Mouse (Mus musculus): ENCODE measurements at regions not wholly inside any gene's neighbourhood (a gene's known extent, or its start where the extent isn't known, plus 50 kb on each side); places are given as distances from the start of the nearest gene placed in this dataset.

DNA sequence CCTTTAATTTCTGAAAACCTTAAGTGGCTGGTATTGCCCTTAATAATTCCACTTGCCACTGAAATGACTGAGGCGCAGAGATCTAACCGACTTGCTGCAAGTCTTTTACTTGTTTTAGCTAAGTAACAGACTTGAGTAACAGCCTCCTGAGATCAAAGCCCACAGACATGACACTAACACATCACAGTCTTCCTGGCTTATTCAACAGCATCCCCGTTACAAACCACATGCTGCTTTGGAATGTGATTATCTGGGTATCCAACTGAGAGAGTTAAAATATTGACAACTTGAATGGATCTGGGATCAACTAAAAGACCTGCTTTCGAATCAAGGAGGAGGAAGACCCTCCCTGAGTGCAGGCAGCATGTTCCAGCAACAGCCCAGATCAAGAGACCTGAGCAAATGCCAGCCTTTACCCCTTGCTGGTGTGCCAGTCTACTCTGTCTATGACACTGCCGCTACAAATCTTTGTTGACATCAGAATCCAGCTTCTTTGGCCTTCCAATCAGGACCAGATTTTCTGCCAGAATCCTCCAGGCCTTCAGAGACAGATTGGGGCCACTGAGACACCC is 258.7 kb upstream of the Fermt1 start:
- intact Hi-C loops (cut with DNase I; ENCODE audit: low total_unique reads): no loop called here
- no peak for DNase-seq

DNA sequence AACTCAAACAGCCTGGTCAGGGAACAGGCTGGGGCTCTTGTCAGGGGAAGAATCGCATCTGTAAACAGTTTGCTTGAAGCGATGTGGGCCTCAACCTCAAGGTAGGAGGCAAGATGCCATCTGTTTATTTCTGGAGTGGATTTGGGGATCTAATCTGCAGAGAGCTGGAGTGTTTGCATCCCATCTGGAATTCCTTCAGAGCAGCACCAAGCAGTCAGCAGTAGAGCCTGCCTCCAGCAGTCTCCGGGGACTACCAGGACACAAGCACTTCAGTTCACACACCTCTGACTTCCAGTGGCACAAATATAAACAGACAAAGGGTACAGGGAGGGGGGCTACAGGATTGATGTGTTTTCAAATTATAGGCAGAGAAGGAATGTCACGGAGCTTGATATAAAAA is 262.8 kb upstream of the Fermt1 start:
- no peak for DNase-seq
- intact Hi-C loops (cut with DNase I; ENCODE audit: low total_unique reads): no loop called here

DNA sequence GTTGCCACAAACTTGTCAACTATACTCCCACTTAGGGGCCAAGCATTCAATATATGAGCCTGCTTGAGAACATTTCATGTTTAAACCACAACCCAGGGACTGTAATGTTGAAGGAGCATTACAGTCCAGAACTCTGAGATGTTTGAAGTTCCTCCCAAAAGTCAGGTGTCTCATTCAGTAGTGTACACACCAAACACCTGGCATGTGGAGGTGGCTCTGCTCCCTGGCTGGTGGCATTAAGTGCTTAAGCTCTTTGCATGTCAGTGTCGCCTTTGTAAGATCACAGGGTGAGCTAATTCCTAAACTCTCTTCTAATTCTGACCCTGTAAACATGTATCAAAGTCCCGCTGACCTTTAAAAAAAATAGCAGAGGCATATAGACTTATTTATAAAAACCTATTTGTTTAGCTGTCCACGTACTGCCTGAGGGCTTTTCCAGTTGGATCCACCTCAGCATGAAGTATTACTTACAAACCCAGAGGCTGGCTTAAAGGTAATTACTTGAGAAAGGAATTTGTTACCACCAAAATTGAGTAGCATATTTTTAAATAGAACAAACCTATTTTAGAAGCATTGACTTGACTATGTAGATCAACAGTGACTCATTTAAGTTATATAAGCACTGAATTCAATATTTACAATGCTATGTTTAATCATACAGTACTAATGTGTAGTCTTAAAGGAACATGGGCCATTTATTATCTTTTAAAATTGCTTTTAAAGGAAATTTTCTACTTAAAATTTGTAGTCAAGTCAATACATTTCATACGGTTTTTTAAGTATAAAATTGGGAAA is 276.3 kb upstream of the Fermt1 start:
- intact Hi-C loops (cut with DNase I; ENCODE audit: low total_unique reads): no loop called here
- DNase-seq: no peak

DNA sequence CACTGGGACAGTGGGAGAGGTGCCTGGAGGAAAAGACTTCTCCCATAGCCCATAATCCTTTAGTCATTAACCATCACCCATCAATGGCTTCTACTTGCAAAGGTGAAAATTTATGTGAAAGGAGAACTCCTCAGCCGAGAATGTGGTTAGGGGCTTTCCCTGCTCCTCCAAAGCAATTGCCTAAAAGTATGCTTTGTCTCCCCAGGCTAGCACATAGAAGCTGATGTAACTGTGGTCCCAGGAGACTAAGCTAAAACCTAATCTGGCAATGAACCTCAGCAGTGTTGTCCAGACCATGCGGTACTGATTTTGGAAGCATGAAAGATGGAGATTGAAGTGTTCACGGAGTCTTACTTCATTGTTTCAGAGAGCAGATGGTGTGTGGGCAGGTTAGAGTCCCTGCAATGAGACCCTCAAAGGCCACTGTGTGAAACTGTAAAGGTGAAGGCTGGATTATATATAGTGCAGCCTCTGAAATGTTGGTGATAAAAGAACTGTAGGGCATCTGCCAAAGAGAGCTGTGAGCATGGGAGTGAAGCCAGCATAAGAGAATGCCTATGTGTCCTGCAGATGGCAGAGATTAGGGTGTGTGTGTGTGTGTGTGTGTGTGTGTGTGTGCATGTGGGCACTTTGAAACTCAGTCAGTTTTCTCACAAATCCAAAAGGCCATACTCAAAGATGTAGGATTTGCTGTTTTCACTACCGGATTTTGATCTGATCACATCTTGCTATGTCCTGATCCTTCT is 289.6 kb upstream of the Fermt1 start:
- intact Hi-C loops (cut with DNase I; ENCODE audit: low total_unique reads): no loop called here
- DNase-seq: no peak

DNA sequence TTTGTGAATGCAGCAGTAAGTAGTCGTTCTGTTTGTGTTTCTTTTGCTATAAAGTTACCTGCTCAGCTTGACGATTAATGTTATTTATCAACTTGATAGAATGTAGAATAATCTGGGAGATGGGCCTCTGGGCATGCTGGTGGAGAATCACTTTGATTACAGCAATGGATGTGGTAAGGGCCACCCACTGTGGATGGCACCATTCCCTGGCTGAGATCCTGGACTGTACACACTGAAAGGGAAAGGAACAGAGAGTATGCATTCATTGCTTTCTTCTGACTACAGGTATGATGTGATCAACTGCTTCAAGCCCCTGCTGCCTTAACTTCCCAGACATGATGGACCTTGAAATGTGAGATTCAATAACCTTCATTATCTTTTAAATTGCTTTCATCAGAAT is 299.8 kb upstream of the Bmp2 start:
- DNase-seq: no peak
- intact Hi-C loops (cut with DNase I; ENCODE audit: low total_unique reads): no loop called here

DNA sequence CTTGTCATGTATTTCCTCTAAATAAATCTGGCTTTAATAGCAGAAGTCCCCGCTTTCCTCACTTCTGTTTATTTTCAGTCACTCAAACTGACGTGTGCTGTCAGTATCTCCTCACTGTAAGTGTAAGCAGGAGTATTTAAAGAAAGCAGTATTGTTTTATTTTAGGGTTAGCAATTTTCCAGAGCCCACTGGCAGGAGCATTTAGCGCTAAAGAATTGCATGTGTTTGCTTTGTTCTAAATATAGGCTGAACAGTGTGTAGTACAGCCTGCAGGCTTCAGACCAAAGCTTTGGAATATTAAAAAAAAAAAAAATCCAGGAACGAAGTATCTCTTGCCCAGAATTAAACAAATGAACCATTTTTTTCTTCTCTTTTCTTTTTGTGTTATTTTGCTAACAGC is 277.5 kb upstream of the Bmp2 start:
- intact Hi-C loops (cut with DNase I; ENCODE audit: low total_unique reads): no loop called here
- DNase-seq: no peak

DNA sequence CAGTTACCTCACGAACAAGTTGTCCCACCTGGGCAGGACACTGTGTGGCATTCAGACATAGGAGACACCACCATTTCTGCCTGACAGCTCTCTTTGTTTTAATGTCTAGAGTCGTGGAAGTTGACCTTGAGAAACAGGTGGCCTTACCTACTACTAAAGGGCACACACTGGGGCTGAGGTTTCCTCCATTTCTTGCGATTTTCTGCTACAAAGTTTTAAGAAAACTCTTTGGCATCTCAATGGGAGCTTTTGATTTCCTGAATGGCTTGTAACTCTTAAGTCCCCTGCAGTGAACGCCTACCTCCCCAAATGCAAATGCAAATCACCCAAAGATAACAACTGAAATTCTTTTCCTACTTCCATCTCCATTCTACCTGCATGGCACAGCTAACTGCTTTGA is 273.4 kb upstream of the Bmp2 start:
- intact Hi-C loops (cut with DNase I; ENCODE audit: low total_unique reads): no loop called here
- DNase-seq: no peak

DNA sequence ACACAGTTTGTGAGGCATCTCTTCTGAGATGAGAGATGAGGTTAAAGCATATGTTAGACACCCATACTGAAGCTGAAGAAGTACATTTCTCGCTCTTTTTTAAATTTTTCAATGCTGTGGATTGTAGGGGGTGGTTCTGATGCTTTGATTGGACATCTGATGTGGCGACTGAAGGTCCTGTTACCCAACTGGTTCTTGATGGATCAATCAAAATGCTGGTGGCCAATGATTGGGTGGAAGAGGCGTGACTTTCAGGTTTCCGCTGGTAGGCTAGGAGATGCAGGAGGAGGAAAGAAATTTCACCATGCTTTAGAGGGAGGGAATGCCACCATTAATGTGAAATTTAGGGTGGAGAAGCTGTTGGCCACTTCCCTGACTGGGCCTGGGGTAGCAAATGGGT is 272.7 kb upstream of the Bmp2 start:
- DNase-seq: no peak
- intact Hi-C loops (cut with DNase I; ENCODE audit: low total_unique reads): no loop called here

DNA sequence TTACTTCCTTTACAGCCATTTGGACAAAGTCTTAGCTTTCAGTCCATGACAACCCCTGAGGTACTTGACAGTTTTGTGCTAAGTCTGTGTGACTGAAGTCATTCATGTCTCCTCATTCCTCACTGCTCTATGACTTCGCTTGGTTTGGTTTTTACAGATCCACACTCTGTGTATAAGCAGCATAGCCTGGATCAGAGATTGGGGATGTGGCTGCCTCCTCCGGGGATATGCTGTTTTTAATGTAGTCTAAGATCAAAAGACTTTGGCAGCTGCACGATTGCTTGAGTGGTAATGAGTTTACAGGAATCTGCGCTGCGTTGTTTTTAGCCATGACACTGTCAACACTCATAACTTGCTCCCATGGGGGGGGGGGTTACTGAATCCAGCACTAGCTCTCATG is 269.3 kb upstream of the Bmp2 start:
- intact Hi-C loops (cut with DNase I; ENCODE audit: low total_unique reads): no loop called here
- no peak for DNase-seq

DNA sequence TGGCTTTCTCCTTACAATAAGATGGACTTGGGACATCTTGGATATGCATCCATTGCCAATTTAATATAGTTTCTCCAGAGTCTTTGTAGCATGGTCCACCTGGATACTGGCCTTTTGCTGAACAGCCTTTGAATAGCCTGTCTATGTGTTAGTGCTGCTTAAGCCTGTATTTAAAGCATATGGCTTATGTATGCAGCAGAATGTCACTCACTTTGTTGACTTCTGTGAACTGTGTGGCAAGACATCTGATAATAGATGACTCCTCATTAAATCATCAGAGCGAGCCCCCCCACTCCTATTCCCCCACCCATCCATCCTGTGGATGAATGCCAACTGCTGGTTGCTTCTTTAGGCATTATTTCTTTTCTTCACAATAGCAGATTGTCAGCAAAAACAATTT is 268.2 kb upstream of the Bmp2 start:
- no peak for DNase-seq
- intact Hi-C loops (cut with DNase I; ENCODE audit: low total_unique reads): no loop called here

DNA sequence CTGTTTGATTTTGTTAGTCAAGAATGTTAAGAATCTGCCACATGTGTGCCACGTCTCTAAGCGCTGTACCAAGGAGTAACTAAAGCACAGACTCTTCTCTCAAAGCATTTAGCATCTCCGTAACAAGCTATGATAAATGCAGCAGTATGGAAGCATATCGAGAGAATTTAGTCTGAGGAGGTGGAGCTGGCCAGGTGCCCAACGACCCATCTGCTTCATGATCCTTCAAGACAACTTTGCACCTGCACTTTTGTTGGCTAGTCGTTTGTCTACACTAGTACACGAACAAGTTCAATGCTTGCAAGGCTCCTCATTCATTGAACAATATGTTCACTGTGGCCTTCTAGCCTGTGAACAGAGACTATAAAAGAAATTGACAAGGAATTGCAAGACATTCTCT is 257.8 kb upstream of the Bmp2 start:
- DNase-seq: no peak
- intact Hi-C loops (cut with DNase I; ENCODE audit: low total_unique reads): no loop called here

DNA sequence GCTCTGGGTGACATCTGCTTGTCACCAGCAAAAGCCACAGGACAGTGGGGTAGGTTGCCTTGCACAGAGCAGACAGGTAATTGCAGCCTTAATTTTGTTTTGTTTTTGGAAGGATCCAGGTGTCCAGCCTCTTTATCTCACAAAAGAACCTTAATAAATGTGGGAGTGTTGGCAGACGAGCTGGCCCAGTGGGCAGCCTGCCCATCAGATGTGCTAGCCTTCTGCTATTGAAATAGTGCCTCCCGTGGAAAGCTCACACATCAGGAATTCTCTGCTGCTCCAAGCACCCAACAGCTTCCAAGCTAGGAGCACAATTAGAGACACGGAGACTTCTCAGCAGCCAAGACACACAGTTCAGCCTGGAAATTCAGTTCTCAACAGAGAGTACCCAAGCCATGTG is 246.0 kb upstream of the Bmp2 start:
- intact Hi-C loops (cut with DNase I; ENCODE audit: low total_unique reads): no loop called here
- DNase-seq: no peak

DNA sequence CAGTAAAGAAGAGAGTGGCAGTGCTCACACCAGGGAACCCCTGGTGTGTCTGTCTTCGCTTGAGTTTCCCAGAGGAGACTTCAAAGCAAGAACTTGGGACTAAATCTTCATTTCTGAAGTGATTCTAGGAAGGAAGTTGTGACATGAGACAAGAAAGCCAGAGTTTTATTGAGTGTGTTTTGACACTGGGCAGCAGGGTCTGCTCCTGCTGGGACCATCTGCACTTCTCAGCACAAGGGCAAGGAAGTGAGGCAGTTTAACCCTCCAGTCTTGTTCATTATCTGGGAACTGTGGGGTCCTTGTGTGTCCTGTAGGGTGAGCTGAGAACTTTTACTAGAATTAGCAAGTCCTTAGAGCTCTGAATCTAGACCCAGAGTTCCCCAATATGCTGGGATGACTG is 241.0 kb upstream of the Bmp2 start:
- no peak for DNase-seq
- intact Hi-C loops (cut with DNase I; ENCODE audit: low total_unique reads): no loop called here

DNA sequence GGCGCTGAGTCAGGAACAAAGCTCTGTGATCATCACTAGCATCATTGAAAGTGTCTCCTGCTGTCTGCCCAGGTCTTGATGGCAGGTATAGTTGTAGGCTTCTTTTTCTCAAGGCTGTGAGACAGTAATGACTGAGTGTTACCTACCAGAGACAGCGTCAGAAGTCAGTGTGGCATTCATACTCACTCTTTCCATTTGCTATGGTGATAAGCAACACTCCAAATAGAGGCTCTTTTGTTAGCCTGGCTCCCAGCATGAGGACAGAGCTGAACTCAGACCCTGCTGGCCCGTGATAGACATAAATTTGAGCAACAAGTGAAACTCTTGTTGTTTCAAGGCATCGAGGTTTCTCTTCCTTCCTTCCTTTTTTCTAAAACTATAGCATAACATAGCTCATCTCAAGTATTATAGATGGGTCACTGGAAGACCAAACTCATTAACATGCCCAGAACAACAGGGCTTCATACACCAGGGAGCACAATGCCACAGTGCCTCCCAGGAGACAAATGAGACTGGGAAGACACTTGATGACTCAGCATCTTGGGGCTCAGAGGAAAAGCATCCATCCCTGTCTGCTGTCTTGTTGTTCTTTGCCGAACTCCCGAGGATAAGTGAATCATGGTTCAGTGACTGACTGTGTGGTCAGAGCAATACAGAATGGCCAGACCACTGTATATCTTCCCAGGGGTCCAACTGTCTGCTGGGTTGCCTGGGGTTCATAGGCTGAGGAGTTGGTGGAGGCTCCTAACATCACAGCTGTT is 225.5 kb upstream of the Bmp2 start:
- intact Hi-C loops (cut with DNase I; ENCODE audit: low total_unique reads): no loop called here
- no peak for DNase-seq

DNA sequence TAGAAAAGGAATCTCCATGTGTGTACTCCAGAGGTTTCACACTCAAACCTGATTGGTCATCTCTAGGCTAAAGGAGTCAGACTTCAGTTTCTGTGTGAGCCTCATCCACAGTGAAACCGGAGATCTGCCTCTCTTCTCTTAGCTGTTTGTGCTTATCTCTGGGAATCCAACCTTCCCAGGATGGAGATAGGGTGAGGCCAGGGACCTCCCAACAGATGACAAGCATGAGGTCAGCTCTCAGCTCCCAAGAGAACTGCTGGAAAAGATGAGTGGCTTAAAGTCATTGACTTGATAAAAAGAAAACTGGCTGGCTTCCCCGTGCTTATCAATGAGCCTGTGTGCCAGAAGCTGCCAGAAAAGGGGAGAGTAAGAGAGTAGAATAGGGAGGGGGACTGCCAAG is 224.3 kb upstream of the Bmp2 start:
- no peak for DNase-seq
- intact Hi-C loops (cut with DNase I; ENCODE audit: low total_unique reads): no loop called here

DNA sequence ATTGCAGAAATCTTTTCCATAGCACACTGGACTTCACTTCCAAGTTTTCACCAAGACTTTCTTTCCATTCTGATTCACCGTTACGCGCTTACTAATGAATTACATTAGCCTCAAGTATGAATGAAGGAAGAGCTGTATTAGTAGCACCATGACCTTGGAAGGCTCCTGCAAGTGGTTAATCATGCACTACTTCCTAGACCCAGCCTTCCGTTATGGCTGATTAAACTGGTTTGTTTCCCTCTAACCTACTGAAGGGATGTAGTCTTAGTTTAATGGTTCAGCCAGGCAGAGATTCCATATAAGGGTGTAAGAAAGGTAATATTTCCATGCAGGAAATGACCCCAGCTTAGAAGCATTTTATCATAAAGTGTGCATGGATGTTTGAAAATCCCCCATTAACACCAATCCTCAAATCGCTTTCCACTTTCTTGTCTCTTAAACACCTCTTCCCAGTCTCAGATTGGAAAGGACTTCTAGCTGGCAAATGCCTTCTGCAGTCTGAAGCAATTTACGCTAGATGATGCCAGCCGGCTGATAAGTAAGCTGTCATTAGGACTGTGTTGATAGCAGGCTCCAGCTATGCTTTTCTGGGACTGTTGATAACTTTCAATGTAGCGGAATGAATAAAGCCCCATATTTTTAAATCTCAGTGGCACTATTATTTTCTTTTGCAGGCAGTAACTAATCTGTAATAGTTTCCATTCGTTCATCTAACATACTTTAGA is 215.6 kb upstream of the Bmp2 start:
- DNase-seq: no peak
- intact Hi-C loops (cut with DNase I; ENCODE audit: low total_unique reads): no loop called here

DNA sequence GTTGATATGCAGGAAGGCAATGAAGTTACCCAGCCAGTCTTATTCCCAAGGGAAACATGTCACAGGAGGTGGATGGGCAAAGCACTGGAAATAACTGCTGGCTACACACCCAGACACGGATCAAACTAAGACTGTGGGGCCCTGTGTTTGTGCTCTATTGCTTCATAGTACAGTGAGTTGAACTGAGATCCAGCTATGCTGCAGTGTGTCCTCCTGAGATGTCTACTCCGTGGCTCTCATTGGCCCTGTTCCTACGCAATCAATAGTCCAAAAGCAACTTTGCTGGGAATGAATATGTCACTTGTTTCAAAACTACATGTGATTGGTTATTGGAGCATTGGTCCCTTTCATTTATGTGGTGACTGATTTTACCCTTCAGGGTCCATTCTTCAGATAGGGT is 213.8 kb upstream of the Bmp2 start:
- no peak for DNase-seq
- intact Hi-C loops (cut with DNase I; ENCODE audit: low total_unique reads): no loop called here

DNA sequence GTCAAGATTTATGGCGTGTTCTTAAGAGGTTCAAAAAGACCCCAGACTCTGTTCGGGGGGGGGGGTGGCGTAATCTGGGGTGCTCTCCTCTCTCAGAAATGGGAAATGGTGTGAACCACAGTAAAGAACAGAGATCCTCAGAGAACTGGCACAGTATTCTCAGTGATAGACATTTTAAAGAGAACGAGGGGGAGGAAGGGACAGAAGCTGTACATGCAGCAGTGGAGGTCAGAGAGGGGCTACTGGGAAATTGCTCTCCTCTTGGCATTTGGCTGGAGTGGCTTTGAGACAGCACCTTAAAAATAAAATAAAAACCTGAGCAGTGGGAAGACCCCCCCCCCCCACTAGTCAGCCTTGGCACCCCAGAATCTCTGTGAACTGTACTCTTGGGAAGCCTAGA is 210.6 kb upstream of the Bmp2 start:
- intact Hi-C loops (cut with DNase I; ENCODE audit: low total_unique reads): no loop called here

DNA sequence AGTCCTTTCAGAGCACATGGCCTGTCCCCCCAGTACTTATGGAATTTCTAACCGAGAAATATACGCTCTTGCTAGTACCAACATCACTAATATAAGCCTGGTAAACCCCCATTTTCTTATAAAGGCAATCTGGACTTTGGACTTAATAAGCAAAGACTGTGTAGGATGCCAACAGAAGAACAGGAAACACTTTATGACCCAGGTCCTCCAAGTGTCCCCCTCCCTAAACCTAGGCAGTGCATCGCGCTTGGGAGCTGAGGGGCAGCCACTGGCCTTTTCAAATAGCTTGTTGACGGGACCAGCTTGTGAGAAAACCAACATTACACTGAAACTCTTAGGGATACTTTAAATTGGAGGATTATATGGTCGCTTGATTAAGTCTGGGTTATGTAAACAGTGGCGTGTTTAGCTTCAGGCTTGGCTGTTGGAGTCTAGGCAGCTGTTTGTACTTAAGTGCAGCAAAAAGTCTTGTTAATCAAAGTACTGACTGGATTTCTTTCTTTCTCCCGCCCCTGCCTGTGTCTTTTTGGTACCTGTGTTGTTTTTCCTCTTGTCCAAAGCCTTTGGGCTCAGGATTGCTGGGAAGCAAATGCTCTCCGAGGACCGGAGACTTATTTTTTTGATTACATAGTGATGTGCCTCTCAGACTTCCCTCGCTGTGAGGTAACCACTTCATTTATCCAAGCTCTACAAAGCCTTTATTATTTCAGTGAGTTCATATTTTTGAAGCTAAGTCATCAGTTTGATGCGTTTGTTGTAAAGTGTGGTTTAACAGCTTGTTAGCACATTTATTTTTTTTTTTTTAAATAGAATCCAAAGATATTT is 205.8 kb upstream of the Bmp2 start:
- intact Hi-C loops (cut with DNase I; ENCODE audit: low total_unique reads): no loop called here
- DNase-seq: no peak

More for the DNA sequence above, 210.6 kb upstream of the Bmp2 start:
- DNase-seq: no peak

All from gastrocnemius, postnatal 14 days (tissue).